Mouse (Mus musculus) brain, embryonic 14.5 days (tissue): ENCODE measurements at regions not wholly inside any gene's neighbourhood (a gene's known extent, or its start where the extent isn't known, plus 50 kb on each side); places are given as distances from the start of the nearest gene placed in this dataset.

Experiments used
- CTCF ChIP-seq: fragments of 200-500 bp; IDR thresholded peaks from 2 replicates; pipeline ENCODE4 v1.5.1; 2012; ENCODE audit warnings: inconsistent platforms, mild to moderate bottlenecking, moderate library complexity, borderline replicate concordance; ENCODE audit not compliant: insufficient read depth, insufficient read length; ENCODE audit errors: extremely low read depth
- POLR2A ChIP-seq: fragments of 200-500 bp; IDR thresholded peaks from 2 replicates; pipeline ENCODE4 v1.6.1; 2012; ENCODE audit warnings: mild to moderate bottlenecking, inconsistent platforms, borderline replicate concordance; ENCODE audit not compliant: poor library complexity, insufficient read depth, insufficient read length, severe bottlenecking; ENCODE audit errors: extremely low read depth

DNA sequence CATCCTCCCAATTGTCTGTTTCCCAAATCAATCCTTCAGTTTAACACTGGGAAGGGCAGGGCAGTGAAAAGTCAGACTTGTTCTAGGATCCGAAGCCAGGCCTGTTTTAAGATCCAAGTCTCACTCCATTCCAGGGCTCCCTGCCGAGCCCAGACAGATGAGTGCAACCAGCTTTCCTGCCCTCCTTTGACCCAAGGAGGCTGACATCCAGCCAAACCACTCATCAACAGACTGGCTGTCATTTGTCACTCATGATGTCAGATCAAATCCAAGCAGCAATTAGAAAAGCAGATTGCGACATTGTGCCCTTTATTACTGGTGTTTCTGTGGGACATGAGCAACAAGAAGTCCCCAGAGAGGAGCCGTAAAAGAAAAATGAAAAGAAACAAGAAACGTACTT is 417.9 kb upstream of the Zfp703 start:
- no peak for TF ChIP-seq POLR2A
- TF ChIP-seq CTCF: no peak
